Mouse (Mus musculus) bone marrow macrophage, adult 2 months (primary cell): ENCODE results near the gene Tyro3.

Source experiments
- CTCF ChIP-seq: IDR thresholded peaks from 2 replicates; pipeline ENCODE4 v1.5.1; 2012; ENCODE audit warnings: low read depth, mild to moderate bottlenecking, low read length, moderate library complexity
- POLR2A ChIP-seq: IDR thresholded peaks from 2 replicates; pipeline ENCODE4 v1.6.1; 2012; ENCODE audit warnings: mild to moderate bottlenecking, low read depth, low read length, borderline replicate concordance

DNA sequence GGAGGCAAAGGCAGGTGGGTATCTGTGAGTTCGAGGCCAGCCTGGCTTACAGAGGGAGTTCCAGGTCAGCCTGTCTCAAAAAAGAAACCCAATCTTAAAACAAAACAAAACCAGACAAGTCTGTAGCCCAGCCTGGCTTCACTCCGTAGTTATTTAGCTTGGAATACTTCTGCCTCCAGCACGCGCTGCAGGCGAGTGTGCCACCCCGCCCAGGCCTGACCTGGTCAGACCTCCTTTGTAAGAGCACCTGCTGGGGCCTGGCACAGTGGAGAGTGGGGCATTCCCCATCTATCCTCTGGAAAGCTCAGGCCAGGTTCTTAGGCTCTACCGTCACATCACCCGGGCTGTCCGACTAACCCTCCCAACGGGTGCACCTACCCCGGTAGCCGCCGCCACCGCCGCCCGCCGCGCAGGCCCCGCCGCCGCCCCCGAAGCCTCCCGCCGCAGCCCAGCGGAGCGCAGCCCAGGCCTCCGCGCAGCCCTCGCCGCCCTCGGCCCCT is 39.9 kb upstream of the Tyro3 start:
- no peak for TF ChIP-seq CTCF
- TF ChIP-seq POLR2A, result no peak
